Mouse (Mus musculus): ENCODE measurements around the gene Klf11. TPM values are rescaled to one million over a fixed set of nuclear protein-coding genes. Genes with fewer than 3 reads are reported as not detected.

Gene Klf11
- total RNA-seq (2021), result 1 to 10 TPM; 3.9 to 4.4 TPM
- long read RNA-seq, experiment 1, full-length matches to known transcripts, result 4 of 4 reads
- long read RNA-seq, experiment 1, partial matches to known transcripts, result 0 of 4 reads
- long read RNA-seq, experiment 1, other reads (novel, unspliced or antisense), result 0 of 4 reads
- long read RNA-seq, experiment 2, full-length matches to known transcripts, result 5 of 8 reads
- long read RNA-seq, experiment 2, partial matches to known transcripts, result 1 of 8 reads
- long read RNA-seq, experiment 2, other reads (novel, unspliced or antisense), result 2 of 8 reads

DNA sequence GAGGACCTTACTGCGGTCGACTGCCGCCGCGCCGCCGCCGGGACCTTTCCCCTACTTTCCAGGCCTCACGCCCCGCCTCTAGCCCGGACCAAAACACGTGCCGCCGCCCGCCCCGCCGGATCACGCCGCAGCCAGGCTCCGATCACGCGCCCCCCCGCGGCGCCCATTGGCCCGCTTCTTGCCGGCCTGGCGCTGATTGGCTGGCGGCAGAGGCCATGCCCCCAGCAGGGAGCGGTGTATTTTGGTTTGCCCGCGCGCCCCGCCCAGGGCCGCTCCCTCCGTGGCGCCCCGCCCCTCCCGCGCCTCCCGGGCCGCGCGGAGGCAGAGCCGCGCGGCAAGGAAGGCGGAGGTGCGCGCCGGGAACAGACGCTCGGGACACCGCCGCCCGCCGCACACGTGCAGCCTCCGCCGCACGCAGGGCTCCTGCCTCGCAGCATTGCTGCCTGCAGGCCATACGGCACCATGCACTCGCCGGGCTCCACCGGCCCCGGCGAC, at the start of gene Klf11:
Gene Klf11, plus strand, starts transcription at position 212 of the 495 bp plus-strand sequence.
- Histone ChIP-seq H3K4me3 (peak within 1 kb of the TSS; percentile 94), H3K27ac (peak within 1 kb of the TSS; percentile 96)
- DNase-seq (ENCODE audit: low spot score in 2 of 2), result peak; percentile 96 to 98
- TF ChIP-seq CTCF (conservative IDR thresholded peaks at IDR 0.05), result 0 out of 2 replicates have a peak, but pooled peaks have one; percentile 22

- DNase-seq (ENCODE audit: low spot score in 2 of 2), result peak; percentile 57 to 71
- no peak overlapping the region for H3K27ac ChIP-seq
- peak; percentile 91 for TF ChIP-seq CTCF (conservative IDR thresholded peaks at IDR 0.05)
- no peak overlapping the region for H3K4me3 ChIP-seq
Observed at GRCm38 (mm10) chr12:24603266-24603665, 47.8 kb upstream of the Klf11 start.

GRCm38 (mm10) chr12:24606166-24606565, 44.9 kb upstream of the Klf11 start:
- no peak for TF ChIP-seq CTCF (conservative IDR thresholded peaks at IDR 0.05)

DNA sequence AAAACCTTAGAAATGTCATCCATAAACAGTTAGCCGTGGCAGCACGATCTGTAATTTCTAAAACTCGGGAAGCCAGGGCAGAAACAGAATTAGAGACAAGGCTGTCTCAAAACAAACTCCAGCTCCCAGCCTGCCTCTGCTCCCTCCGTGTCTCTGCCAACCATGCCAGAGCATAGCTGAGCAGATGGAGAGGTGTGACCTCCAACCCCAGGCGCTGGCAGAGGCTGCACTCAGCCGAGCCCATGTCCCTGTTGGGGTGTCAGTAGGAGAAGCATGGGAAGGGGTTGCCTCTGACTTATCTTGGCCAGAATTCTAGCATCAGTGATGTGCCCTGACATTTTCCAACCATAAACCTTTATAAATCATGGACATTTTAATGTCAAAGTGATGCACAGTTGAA, 38.5 kb upstream of the Klf11 start:
- Histone ChIP-seq H3K27ac (no peak overlapping the region), H3K4me3 (no peak overlapping the region)
- TF ChIP-seq CTCF (conservative IDR thresholded peaks at IDR 0.05), result no peak
- DNase-seq (ENCODE audit: low spot score in 2 of 2), result no peak

More at GRCm38 (mm10) chr12:24606166-24606565, 44.9 kb upstream of the Klf11 start:
- H3K4me3 ChIP-seq, result no peak overlapping the region
- DNase-seq (ENCODE audit: low spot score in 2 of 2), result no peak
- no peak overlapping the region for H3K27ac ChIP-seq

DNA sequence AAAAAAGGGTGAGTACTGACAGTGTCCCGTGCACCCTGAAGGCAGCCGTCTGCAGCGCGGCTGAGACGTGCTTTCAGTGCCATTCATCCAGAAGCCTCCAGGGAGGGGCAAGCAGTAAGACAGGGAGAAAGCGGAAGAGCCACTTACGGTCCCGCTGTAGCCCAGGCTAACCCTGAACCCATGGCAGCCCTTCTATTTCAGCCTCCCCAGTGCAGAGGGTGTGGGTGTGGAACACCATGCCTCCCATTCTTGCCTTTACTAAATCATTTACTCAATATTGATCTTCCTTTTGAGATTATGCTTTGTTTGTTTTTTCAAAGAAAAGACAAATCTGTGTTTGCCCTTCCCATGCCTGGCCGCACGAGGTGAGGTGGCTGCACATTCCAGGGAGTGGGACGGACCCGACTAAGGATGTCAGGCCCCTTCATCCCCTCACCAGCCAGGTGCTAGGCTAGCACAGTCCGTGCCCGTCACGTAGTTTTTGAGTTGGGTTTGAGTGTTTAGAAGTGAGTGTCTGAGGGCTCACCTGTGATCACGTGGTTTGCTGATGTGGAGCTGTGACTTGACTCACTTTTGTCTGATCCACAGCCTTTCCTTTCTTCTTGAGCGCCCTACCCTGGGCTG, 36.5 kb upstream of the Klf11 start:
- DNase-seq (ENCODE audit: low spot score in 2 of 2), result no peak
- no peak overlapping the region for H3K4me3 ChIP-seq
- no peak for TF ChIP-seq CTCF (conservative IDR thresholded peaks at IDR 0.05)
- no peak overlapping the region for H3K27ac ChIP-seq

GRCm38 (mm10) chr12:24615140-24615539, 35.9 kb upstream of the Klf11 start:
- no peak overlapping the region for H3K27ac ChIP-seq
- TF ChIP-seq CTCF (conservative IDR thresholded peaks at IDR 0.05), result no peak
- no peak overlapping the region for H3K4me3 ChIP-seq
- no peak for DNase-seq (ENCODE audit: low spot score in 2 of 2)

DNA sequence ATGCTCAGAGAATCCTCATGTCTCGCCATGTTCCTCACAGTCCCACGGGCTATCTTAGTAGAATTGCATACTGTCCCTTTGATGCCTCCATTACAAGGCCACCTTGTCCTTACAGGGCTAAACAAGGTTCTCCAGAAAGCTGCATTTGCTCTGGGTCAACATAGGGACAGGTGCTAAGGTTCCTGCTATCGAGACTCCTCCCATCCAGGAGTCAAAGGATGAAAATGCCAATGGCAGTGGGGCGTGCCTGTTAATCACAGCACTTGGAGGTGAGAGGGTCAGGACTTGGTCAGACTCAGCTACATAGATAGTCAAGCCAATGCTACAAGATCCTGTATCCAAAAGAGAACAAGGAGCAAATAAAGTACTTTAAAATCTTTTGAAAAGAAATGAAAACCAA, 31.6 kb upstream of the Klf11 start:
- TF ChIP-seq CTCF (conservative IDR thresholded peaks at IDR 0.05), result no peak
- DNase-seq (ENCODE audit: low spot score in 2 of 2), result no peak
- no peak overlapping the region for H3K27ac ChIP-seq
- H3K4me3 ChIP-seq, result no peak overlapping the region

DNA sequence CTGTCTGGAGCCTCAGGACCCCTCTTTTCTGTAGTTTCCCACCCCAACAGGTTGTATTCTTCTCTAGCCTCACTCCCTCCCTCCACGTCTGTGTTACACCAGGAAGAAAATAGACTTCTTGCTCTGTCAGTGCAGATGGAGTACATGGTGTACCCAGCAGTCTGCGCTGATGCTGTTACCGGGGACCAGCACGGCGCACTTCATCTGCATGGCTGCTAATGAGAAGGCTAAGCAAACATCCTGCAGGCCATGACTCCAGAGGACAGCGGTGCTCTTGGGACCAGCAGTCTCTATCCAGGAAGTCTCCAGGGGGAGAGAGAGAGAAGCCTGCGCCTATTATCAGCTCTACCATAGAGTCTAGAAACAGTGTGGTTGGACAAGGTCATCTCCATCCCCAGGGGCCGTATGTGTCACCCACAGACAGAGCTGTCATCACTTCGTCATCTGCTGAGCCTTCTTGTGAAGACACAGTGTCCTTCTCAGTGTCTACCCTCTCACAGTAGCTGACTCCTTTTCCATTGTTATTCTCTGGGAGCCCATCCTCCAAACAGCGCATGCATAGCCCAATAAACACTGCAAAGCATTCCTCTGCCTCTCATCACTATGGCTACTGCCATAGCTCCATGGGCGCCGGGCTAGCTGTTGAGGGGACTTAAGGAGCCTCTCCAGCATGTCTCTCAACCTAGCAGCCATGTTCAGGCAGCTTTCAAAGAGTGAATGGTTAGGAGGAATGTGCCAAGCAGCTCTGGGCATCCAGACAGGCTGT, 27.4 kb upstream of the Klf11 start:
- DNase-seq (ENCODE audit: low spot score in 2 of 2), result no peak
- no peak for TF ChIP-seq CTCF (conservative IDR thresholded peaks at IDR 0.05)
- H3K4me3 ChIP-seq, result no peak overlapping the region
- no peak overlapping the region for H3K27ac ChIP-seq

GRCm38 (mm10) chr12:24626401-24626800, 24.7 kb upstream of the Klf11 start:
- no peak overlapping the region for H3K27ac ChIP-seq
- no peak for TF ChIP-seq CTCF (conservative IDR thresholded peaks at IDR 0.05)
- no peak for DNase-seq (ENCODE audit: low spot score in 2 of 2)
- H3K4me3 ChIP-seq, result no peak overlapping the region

- Histone ChIP-seq H3K27ac (no peak overlapping the region), H3K4me3 (no peak overlapping the region)
- no peak for DNase-seq (ENCODE audit: low spot score in 2 of 2)
- TF ChIP-seq CTCF (conservative IDR thresholded peaks at IDR 0.05), result no peak
Observed at GRCm38 (mm10) chr12:24627215-24627614, 23.9 kb upstream of the Klf11 start.

DNA sequence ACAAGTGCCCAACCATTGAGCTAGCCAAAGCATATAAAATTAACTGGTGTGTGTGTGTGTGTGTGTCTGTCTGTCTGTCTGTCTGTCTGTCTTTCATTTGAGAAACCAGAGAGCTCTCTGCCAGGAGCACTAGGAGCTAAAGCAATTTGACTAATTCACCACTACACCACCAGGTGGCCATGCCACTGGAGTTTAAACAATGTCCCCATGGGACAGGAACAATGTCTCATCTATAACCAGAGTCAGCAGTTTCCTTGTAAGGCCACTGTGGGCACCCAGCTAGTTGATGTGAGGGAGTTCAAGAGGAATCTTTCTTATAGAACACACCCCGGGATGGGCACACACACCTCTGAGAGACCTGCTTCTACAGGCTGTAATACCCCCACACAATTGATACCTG, 20.9 kb upstream of the Klf11 start:
- H3K27ac ChIP-seq, result no peak overlapping the region
- H3K4me3 ChIP-seq, result no peak overlapping the region
- no peak for DNase-seq (ENCODE audit: low spot score in 2 of 2)
- peak; percentile 76 for TF ChIP-seq CTCF (conservative IDR thresholded peaks at IDR 0.05)

GRCm38 (mm10) chr12:24632404-24632803, 18.7 kb upstream of the Klf11 start:
- no peak overlapping the region for H3K4me3 ChIP-seq
- no peak for TF ChIP-seq CTCF (conservative IDR thresholded peaks at IDR 0.05)
- no peak overlapping the region for H3K27ac ChIP-seq

DNA sequence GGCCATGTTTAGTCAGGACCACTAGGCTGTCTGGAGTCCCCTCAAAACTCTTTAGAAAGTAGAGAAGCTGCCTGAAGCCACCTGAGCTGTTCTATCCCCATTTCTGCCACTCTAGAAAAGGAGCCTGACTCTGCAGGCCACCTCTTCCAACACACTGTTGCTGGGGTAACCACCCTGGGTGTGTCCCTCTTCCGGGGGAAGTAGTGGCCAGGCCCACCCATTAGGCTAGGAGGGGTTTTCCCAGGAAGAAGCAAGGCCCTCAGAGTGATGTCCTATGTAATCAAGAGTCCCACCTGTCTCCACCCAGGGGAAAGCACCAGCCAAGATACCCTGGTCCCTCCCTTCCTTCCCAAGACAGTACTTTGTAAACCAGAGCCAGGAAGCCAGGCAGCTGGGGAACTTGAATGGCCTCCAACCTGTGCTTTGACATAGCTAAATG, 17.3 kb upstream of the Klf11 start:
- no peak for TF ChIP-seq CTCF (conservative IDR thresholded peaks at IDR 0.05)
- DNase-seq (ENCODE audit: low spot score in 2 of 2), result no peak
- Histone ChIP-seq H3K27ac (peak overlapping the region; percentile 57; the same call in 1 of the 2 replicates), H3K4me3 (no peak overlapping the region)

More at GRCm38 (mm10) chr12:24632404-24632803, 18.7 kb upstream of the Klf11 start:
- DNase-seq (ENCODE audit: low spot score in 2 of 2), result no peak
